Mouse (Mus musculus): Measurements from ENCODE around the gene Tigar.

Gene Tigar

DNA sequence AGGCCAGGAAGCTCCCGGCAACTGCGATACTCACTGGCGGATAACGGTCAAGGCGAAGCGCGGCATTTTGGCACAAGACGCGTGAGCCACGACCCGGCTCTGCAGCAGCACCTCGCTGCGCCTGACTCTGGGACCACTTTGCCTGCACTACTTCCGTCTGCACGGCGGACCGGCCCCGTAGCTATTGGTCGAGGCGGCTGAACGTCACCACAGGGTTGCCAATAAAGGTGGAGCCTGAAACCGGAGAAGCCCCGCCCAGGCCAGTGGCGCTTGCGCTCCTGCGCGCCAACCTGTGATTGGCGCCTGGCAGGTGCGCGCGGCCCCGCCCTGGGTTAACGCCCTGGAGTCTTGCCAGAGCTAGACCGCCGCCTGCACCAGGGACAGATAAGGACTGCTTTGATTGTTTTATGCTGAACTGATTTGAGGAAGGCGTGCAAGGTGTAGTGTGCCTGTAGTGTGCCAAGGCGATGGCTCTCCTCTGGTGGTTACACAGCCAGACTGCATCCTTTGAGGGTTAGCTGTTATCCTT lies at the start of gene Tigar:
Gene Tigar, minus strand, starts transcription at position 156 of the 529 bp plus-strand sequence.
- DNase-seq (ENCODE audit: low read depth, low spot score), result peak; percentile 93

DNA sequence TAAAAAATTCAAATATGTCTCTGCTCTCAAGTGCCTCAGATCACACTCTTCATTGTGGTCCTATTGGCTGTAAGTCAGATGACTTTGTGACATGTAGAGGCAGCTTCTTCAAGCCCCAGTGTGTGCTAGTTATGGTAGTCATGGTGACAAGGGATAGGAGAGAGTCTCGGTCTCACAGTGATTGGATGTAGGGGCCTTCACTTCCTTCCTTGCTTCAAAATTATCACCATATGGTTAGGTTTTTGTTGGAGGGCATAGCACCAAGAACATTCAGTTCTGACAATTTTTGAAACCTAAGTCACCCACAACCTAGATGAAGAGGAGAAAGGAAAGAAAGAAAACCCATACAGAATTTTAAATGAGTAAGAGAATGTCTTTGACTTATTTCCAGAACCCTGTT lies 48.0 kb upstream of the Tigar start:
- DNase-seq (ENCODE audit: low read depth, low spot score), result no peak

DNA sequence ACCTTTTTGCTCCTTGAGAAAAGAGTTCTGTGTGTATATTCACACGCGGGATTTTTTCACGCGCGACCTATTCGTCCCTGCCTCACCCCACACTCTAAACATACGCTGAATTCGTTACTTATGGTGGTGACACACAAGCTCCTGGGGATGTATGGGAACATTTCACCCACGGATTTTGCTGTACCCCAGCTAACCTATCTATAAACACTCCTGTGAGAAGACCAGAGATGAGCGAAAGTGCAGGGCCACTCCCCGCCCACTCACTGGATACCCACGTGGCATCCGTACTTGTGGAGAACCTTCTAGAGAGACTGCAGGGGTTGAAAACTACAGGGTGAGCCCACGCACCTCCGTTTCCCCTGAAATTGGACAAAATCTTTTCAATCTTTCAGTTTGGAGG lies 46.1 kb upstream of the Tigar start:
- no peak for DNase-seq (ENCODE audit: low read depth, low spot score)

DNA sequence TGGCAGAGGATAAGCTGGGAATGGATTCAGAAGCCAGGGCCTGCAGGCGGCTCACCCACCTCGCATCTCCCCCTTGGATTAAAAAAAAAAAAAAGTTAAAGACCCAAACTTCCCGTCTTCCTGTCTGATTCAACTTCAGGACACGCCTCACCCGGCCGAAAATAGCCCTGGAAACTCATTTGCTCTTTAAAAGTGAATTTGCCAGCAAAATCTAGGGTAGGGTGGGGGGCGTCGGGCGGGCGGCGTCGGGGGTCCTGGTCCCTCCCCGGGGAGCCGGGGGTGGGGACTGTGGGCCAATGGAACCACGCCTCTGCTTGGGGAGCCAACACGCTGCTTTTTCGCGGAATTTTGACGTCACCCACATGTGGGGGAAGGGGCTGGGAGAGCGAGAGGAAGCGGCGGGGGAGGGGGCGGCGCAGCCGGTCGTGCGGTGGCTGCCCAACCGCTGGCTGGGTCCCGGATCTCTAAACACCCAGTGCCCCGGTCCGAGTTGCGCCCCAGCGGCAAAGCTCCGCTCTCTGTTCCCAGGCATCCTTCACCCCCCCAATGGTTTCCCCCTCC lies 45.4 kb upstream of the Tigar start:
- DNase-seq (ENCODE audit: low read depth, low spot score), result peak; percentile 90

DNA sequence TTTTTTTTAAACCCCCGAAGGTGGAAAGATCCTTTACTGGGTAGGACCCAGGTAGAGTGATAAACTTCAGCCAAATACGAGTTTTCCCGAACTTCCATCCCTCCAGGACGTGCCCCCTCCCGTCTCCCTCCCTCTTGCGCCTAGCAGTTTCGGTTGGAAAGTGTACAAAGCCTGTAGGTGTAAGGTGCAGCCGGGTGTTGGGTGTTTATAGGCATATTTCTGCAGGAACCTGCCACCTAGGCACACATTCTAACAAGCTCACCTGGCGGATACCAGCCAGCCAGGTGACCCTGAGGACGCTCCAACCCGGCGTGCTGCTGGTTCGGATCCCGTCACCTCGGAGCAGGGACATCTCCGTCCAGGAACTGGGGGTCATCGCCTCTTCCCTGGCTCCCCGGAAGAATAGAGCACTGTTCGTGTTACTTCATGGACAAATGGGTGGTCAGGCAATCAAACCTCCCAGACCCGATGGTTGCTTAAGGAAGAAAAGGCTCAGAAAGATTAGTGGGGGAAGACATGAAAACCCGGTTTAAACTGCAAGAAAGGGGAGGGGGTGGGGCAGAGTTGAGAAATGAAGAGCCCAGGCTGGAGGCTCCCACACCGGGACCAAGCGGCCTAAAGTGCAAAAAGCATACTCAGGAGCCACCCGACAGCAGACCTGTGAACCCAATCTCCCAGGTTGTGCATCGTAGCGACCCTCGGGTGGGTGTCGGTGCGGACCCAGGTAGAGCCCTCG lies 44.8 kb upstream of the Tigar start:
- peak; percentile 26 for DNase-seq (ENCODE audit: low read depth, low spot score)

DNA sequence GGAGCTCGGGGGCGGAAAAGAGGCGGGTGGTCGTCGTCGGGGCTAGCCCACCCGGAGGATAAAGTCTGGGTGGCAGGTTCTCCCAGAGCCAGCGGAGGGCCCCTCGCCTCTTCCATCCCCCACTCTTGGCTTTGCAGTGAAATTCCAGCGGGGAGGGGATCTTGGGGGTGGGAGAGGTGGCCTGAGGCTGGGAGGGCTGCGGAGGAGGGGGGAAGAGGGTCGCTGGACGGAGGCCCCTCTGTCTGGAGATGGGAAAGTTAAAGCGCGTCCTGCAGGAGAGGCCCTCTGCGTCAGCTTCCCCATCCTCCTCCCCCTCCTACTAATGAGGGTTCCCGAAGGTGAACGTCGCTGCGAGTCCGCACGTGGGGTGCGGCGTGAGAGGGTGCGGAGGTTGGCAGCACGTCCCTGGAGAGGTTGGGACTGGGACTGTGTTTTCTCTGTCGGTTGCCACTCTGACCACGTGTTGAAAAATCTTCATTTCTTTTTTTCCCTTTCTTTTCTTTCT lies 44.0 kb upstream of the Tigar start:
- DNase-seq (ENCODE audit: low read depth, low spot score), result peak; percentile 82

DNA sequence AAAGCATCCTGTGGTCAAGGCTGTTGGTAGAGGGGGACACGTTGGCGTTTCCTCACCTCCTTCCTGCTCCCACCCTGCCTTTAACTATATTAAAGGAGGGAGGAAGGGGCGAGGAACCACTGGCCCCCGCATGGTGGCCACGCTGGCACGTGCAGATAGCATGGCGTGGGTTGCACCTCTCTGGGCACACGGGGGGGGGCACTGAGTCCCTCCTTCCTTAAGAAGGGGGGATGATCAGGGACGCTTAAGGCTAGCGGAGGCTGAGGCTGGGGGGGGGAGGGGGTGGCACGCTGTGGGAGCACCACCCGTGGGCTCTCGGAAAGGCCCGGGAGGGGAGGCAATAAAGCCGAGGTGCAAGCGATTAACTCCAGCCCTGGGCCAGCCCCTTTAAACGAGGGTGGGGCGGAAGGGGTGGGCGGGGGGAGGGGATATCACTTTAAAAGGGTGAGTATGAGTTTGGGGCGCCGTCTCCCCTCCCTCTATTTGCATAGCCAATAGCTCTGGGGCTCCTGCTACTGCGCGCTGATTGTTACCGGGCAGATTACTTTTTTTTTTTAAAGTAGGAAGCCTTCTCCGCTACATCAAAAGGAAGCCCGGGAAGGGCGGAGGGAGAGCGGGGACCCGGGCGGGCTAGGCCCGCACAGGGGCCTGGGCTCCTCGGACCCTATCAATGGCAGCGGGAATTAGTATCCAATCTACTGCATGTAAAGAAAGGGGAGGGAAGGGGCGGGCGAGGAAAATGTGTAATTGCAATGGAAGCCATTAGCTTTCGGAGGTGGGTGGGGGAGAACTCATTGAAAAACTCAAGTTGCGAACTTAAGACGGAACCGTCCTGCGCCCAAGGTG lies 43.0 kb upstream of the Tigar start, which contains the start of gene Ccnd2:
Gene Ccnd2, minus strand, starts transcription at position 88 of the 846 bp plus-strand sequence.
- DNase-seq (ENCODE audit: low read depth, low spot score), result peak; percentile 89

DNA sequence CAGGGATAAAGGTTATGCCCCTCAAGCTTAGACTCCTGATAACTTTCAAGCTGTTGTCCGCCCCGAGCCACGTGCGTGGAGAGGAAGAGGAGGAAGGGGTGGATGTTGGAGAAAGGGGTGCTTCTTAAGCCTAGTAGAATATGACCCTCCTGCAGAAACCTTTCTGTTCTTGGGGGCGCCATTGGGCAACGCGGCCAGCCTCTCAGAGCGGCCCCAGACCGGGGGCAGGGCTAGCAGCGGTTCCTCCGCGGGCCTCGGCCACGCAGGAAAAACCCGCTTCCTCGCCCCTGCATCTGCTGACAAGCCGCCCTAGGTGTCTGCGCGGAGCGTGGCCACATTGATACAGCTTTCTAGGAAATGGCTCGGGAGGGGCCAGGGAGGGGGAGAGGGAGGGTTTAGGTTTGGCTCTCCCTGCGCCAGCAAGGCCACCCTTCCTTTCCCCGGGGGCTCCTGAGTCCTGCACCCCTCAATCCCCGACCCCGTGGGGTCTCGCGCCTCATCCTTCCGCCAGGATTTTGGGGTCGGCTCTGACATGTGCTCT lies 42.3 kb upstream of the Tigar start:
- peak; percentile 67 for DNase-seq (ENCODE audit: low read depth, low spot score)

DNA sequence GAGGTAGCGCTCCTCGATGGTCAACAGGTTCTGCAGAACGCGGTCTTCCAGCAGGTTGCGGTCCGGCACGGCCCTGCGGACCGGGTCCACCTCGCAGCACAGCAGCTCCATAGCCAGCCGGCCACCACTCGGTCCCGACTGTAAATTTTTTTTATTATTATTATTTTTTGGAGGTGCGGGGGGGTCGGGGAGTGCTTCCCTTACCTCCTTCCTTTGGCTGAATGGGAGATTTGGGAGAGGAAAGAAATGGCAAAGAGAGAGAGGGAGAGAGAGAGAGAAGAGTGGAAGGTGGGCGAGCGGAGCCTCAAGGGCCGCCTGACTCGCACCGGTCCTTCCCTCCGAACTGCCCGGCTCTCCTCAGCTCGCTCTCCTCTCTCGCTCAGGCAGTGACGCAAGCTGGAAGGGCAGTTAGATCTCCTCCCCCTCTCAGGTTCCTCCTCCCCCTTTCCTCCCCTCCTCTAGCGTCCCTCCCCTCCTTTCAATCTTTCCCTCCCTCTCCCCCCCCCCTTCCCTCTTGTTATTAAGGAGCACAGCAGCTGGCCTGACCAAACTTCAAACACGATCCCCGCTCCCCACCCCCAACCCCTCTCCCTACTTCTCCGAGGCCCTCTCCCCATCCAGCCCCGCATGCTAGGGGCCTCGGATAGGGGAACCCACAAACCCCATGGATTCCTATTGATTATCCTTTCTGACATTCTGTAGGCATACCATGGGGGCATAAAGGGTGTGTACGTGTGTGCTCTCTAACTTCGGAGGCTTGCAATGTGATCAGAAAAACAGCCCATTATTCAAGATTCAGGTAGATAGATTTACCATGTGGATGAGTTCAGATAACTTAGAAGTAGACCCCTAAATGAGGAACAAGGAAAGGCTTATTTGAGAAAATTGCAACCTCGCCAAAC lies 41.6 kb upstream of the Tigar start:
- peak; percentile 94 for DNase-seq (ENCODE audit: low read depth, low spot score)

DNA sequence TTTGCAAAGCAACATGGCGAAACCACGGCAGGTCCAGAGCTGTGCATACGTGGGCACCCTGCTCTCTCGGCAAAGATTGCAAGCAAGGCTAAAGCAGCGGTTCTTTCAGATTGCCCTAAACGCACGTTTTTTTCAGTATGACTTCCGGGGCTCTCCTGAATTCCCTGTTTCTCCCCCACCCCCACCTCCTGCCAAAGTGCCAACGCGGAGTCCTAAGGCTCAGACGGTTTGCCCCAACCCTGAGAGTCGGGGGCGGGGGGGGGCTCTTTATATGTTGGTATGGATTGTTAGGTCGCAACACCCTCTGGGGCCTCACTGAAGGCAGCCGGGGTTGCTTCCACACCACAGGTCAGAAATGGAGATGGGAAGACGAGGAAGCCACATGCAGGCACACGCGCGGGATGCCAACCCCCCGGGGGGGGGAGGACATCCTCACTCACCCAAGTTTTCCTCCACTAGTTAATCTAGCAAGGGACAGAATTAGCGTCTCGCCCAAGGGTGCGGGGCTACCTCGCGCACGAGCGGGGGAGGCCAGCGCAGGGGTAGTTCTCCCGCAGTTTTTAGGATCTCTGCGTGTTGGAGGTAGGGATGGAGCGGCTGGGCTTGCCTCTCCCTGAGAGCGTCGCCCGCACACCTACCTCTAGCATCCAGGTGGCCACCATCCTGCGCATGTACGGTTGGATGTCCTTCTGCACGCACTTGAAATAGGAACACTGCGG lies 40.7 kb upstream of the Tigar start:
- DNase-seq (ENCODE audit: low read depth, low spot score), result peak; percentile 20

DNA sequence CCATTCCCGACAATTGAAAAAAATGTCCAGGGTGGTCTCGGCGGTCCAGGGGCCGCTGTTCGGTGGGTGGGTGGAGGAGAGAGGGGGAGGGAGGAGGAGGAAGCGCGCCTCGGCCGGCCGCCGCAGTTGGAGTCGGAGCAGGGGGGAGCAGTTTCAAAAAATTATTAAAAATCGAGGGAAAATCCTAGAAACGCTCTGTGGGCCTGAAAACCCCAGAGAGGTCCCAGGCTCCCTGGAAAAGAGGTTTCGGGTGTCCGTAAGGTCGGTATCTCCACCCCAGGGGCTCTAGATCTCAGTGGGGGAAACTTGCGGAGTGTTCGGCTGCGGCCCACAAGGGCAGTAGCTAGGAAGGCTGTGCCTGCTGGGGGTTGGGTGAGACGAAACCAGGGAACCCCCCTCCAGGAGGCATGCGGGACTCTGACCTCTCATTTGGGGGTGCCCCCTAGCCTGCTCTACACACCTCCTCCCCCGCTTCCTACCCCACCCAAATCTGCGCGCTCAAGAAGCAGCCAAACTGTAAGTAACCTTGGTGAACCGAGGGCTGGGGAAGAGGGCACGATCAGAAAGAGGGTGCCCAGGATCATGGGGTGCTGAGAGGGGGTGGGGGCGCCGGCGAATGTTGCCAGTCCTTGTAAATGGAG lies 40.1 kb upstream of the Tigar start:
- DNase-seq (ENCODE audit: low read depth, low spot score), result no peak

DNA sequence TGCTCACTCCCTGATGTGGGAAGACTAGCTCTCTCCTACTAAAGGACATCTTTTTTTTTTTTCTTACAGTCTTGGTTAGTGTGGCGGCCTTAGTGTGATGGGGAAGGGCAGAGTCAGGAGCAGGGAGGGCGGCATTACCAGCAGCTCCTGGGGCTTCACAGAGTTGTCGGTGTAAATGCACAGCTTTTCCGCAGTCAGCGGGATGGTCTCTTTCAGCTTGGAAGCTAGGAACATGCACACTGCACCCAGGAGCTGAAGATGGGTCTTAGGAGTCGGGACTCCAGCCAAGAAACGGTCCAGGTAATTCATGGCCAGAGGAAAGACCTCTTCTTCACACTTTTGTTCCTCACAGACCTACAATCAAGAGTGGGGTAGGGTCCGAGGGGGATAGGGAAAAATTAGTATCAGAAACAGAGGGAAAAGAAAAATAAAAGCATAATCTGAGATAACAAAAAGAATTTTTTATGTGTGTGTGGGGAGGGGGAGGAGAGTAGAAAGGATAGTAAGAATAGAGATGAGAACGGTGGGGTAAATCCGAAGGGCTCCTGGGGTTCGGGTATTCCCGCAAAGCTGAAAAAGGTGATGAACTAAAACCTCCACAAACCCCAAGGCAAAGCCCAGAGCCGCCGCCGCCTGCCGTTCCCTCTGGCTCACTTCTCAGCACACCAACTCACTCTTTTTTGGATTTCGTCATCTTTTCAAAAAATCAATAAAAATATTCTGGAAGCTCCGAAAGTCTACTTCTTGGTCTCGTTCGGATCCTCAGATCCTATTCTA lies 39.4 kb upstream of the Tigar start:
- DNase-seq (ENCODE audit: low read depth, low spot score), result no peak

DNA sequence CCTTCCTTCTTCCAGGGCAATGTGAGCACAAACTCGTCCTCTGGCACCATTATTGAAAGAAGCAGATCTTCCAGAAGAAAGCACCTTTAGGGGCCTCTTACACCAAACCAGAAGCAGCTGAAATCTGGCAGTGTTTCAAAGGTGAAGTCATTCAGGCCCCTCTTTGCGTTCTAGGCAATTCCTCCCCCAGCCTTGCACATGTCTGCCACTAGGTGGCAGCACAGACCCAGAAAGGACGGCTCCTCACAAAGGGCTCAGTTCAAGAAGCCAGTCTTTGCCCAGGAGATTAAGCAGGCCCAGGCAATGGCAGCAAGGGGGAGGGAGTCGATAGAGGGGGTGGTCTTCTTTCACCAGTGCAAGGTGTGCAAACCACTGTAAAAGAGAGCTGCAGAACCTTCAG lies 38.3 kb upstream of the Tigar start:
- peak; percentile 98 for DNase-seq (ENCODE audit: low read depth, low spot score)

DNA sequence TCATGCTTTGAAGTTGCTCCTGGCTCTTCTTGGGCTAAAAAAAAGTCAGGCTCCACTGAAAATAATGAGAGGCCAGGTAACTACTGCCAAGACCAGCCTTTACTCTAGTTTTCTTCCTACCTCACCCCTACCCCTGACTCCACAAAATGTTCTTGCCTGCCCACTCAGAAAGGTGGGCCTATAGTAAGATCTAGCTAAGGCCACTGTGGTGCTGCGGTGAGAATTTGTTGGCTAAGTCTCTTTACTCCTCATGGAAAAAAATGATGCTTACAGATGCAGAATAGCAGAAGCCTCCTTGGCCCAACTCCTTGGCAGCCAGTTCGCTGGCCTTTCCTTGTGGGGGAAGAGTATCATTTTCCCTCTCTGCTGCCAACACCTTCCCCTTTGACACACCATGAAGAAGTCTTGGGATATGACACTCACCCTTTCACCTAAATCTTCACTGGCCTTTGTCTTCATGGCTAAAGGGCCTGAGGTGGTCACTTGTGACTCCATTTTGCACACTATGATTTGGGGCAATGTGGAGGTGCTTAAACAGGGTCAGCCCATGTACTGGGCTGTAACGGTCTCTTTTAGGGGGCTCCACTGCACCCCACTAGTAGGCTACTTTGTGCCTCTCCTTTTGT lies 37.1 kb upstream of the Tigar start:
- no peak for DNase-seq (ENCODE audit: low read depth, low spot score)

DNA sequence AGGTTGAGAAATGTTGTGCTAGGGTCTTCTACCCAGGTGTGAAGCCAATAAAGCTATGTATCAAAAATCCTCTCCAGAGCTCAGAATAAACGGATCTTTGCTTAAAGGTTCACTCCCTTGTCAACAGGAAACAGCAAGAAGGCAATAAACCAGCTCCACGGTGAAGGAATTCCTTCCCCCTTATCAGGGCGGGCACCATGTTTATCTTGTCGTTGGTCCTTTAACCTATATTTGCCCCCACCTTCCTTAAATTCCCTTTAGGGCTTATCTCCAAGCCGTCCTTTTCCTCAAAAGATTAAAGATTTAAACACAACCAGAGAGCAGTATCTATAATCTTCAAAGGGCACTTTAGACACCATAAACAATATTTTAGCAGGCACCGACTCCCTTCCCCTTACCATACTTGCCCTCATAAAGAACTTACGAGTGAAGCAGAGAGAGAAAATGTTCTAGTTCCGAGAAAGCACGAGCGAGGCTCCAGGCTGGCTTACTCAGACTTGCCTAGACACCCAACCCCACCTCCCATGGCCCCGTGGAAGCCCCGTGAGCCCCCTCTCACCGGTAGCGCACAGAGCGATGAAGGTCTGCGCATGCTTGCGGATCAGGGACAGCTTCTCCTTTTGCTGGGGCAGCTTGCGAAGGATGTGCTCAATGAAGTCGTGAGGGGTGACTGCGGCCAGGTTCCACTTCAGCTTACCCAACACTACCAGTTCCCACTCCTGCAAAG lies 36.3 kb upstream of the Tigar start:
- no peak for DNase-seq (ENCODE audit: low read depth, low spot score)

DNA sequence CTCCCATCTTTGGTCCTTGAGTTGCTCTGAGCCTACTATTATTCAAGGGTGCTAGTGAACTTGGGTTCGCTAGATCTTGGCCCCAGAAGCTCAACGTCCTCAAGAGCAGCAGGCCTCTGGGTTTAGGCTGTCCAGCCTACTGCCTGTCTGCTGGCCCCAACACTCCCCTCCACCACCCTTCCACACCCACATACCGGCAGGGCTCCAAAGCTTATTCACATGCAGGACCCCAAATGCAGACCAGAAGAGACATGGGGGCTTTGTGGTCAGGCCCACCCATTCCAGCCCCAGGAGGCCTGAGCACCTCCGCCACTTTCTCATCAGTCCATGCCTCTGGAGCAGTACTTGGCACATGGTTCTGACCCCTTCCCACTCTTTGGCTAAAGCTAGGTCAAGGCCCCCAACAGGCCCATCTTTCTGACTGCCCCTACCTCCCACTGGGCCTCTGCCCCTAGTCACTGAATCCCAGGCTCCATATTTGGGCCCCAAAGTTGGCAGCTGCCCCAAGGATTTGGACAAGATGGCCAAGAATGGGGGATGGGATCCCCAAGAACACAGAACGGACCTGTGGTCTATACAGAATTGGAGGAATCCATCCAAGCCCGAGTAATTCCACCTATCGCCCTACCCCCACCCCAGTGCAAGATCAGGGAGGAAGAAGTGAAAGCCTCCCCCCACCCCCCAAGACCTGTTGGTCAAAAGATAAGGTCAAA lies 34.4 kb upstream of the Tigar start:
- no peak for DNase-seq (ENCODE audit: low read depth, low spot score)

DNA sequence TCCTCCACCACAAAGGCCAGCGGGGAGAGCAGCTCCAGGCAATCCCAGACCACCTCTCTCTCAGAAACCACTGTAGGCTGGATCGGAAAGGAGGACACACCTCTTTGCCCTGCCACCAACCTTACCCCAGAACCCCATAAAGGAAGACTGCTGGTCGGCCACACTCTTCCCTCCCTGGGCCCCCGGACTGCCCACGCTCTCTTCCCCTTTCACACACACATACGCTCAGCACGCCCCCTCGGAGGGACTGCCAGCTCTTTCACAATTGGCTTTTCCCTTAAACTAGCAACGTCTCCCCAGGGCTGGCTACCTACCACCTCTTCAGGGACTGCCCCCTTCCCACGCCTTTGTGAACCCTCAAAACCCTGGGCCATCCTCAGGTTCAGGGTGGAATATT lies 33.8 kb upstream of the Tigar start:
- no peak for DNase-seq (ENCODE audit: low read depth, low spot score)

Measured in forelimb bud, embryonic 11.5 days (tissue).